Mouse (Mus musculus) neural tube, embryonic 11.5 days (tissue): ENCODE results near the gene Snx5. TPM values are rescaled to one million over a fixed set of nuclear protein-coding genes. Genes with fewer than 3 reads are reported as not detected.

Experiments used
- ATAC-seq: fragments of 200-750 bp; cut with Nextera tagmentation; 2 replicates; pipeline ENCODE4 v1.8.0; 2017; ENCODE audit warnings: moderate number of reproducible peaks, mild to moderate bottlenecking, moderate TSS enrichment, moderate library complexity; ENCODE audit not compliant: insufficient read depth, low FRiP score, low TSS enrichment
- DNase-seq: peaks from one replicate; pipeline ENCODE4 v3.0.0-alpha.2; 2015; ENCODE audit warnings: low spot score
- H3K27ac ChIP-seq: fragments of 300-500 bp; sonication (generic); 2 replicates; pipeline ENCODE4 v1.5.1; 2014; ENCODE audit warnings: low read depth, mild to moderate bottlenecking, low read length
- H3K27me3 ChIP-seq: fragments of 300-500 bp; sonication (generic); 2 replicates; pipeline ENCODE4 v1.6.1; 2014; ENCODE audit warnings: mild to moderate bottlenecking, low read length, mixed read lengths; ENCODE audit not compliant: control insufficient read depth, insufficient read depth
- H3K36me3 ChIP-seq: fragments of 300-500 bp; sonication (generic); 2 replicates; pipeline ENCODE4 v1.6.1; 2014; ENCODE audit warnings: mild to moderate bottlenecking, low read length, moderate library complexity, mixed read lengths; ENCODE audit not compliant: control insufficient read depth, insufficient read depth
- H3K4me1 ChIP-seq: fragments of 300-500 bp; sonication (generic); 2 replicates; pipeline ENCODE4 v1.6.1; 2014; ENCODE audit warnings: low read length, mixed read lengths; ENCODE audit not compliant: control insufficient read depth, insufficient read depth
- H3K4me2 ChIP-seq: fragments of 300-500 bp; sonication (generic); 2 replicates; pipeline ENCODE4 v1.6.1; 2014; ENCODE audit warnings: low read depth, mild to moderate bottlenecking, moderate library complexity
- H3K4me3 ChIP-seq: fragments of 300-500 bp; sonication (generic); 2 replicates; pipeline ENCODE4 v1.5.1; 2014; ENCODE audit warnings: low read depth, low read length
- H3K9ac ChIP-seq: fragments of 300-500 bp; sonication (generic); 2 replicates; pipeline ENCODE4 v1.6.1; 2014; ENCODE audit warnings: mild to moderate bottlenecking, low read length
- H3K9me3 ChIP-seq: fragments of 300-500 bp; sonication (generic); 2 replicates; pipeline ENCODE4 v1.6.1; 2016; ENCODE audit warnings: low read length; ENCODE audit not compliant: control insufficient read depth
- WGBS: fragments of 180-500 bp; shearing (Covaris S2); extraction: QIAGEN DNeasy Blood & Tissue Kit; methylation state at CpG from one replicate; pipeline ENCODE4 v1.1.7; 2014; 5-methylcytosine and 5-hydroxymethylcytosine counted together
- polyA plus RNA-seq: library from polyadenylated mRNA; unstranded; fragments of >200 nt; fragmentation: Nextera tagmentation; extraction: Ambion mirVana; gene quantifications from 2 replicates; pipeline ENCODE4 v1.2.1, GENCODE M21; 2014

The Snx5 gene
- polyA plus RNA-seq, 1 experiment from 2014 or later, result 94.0 TPM

GRCm38 (mm10) chr2:144269679-144270475 is 829 bp downstream of the Snx5 start:
- Histone ChIP-seq H3K27ac (peak overlapping the region; percentile 75), H3K9me3 (no peaks in the 10 kb centered on the region), H3K4me1 (peaks cover 11% of the 10 kb centered on the region; the same call in 1 of the 2 replicates), H3K4me3 (peak overlapping the region; percentile 92), H3K4me2 (peak overlapping the region; percentile 76), H3K27me3 (no peaks in the 10 kb centered on the region), H3K36me3 (no peaks in the 10 kb centered on the region), H3K9ac (peak overlapping the region; percentile 98)
- under 1% methylated on average over 30 of the region's 33 CpGs for WGBS
- DNase-seq (no peak), ATAC-seq (no peak)

GRCm38 (mm10) chr2:144269306-144269650 is 1.4 kb downstream of the Snx5 start:
- peak overlapping the region; percentile 76 for H3K4me2 ChIP-seq
- H3K27ac ChIP-seq, result no peak overlapping the region
- H3K4me3 ChIP-seq, result peak overlapping the region; percentile 92
- no peaks in the 10 kb centered on the region for H3K36me3 ChIP-seq
- no peaks in the 10 kb centered on the region for H3K27me3 ChIP-seq
- H3K4me1 ChIP-seq, result peaks cover 11% of the 10 kb centered on the region; the same call in 1 of the 2 replicates
- H3K9ac ChIP-seq, result peak overlapping the region; percentile 98
- WGBS, result under 1% methylated on average over 11 of the region's 11 CpGs
- ATAC-seq (no peak), DNase-seq (no peak)
- no peaks in the 10 kb centered on the region for H3K9me3 ChIP-seq

GRCm38 (mm10) chr2:144268446-144269305 is 2.0 kb downstream of the Snx5 start:
- H3K27ac ChIP-seq, result no peak overlapping the region
- H3K36me3 ChIP-seq, result no peaks in the 10 kb centered on the region
- H3K4me2 ChIP-seq, result peak overlapping the region; percentile 76
- DNase-seq (no peak), ATAC-seq (no peak)
- H3K4me1 ChIP-seq, result peaks cover 11% of the 10 kb centered on the region; the same call in 1 of the 2 replicates
- 8% methylated on average over 6 of the region's 6 CpGs for WGBS
- peak overlapping the region; percentile 98 for H3K9ac ChIP-seq
- peak overlapping the region; percentile 92 for H3K4me3 ChIP-seq
- no peaks in the 10 kb centered on the region for H3K9me3 ChIP-seq
- H3K27me3 ChIP-seq, result no peaks in the 10 kb centered on the region

GRCm38 (mm10) chr2:144267731-144268015 is 3.0 kb downstream of the Snx5 start:
- DNase-seq (no peak), ATAC-seq (no peak)
- no peak overlapping the region for H3K27ac ChIP-seq
- H3K4me3 ChIP-seq, result 0 out of 2 replicates have a peak overlapping the region, but pooled peaks have one; percentile 92
- H3K9ac ChIP-seq, result no peak overlapping the region
- H3K27me3 ChIP-seq, result no peaks in the 10 kb centered on the region
- peaks cover 11% of the 10 kb centered on the region; the same call in 1 of the 2 replicates for H3K4me1 ChIP-seq
- H3K4me2 ChIP-seq, result peak overlapping the region; percentile 16; the same call in 1 of the 2 replicates
- no peaks in the 10 kb centered on the region for H3K36me3 ChIP-seq
- H3K9me3 ChIP-seq, result no peaks in the 10 kb centered on the region
- 45% methylated on average over 1 of the region's 1 CpGs for WGBS

- 54% methylated on average over 5 of the region's 5 CpGs for WGBS
- Histone ChIP-seq H3K27ac (no peak overlapping the region), H3K4me1 (peaks cover 11% of the 10 kb centered on the region; the same call in 1 of the 2 replicates), H3K9ac (no peak overlapping the region), H3K9me3 (no peaks in the 10 kb centered on the region), H3K4me2 (peak overlapping the region; percentile 16; the same call in 1 of the 2 replicates), H3K4me3 (no peak overlapping the region), H3K27me3 (no peaks in the 10 kb centered on the region), H3K36me3 (no peaks in the 10 kb centered on the region)
- DNase-seq, result no peak
- ATAC-seq, result no peak
Observed at GRCm38 (mm10) chr2:144267004-144267730, 3.5 kb downstream of the Snx5 start.

- 61% methylated on average over 4 of the region's 4 CpGs for WGBS
- Histone ChIP-seq H3K9me3 (no peaks in the 10 kb centered on the region), H3K4me1 (peaks cover 11% of the 10 kb centered on the region; the same call in 1 of the 2 replicates), H3K27me3 (no peaks in the 10 kb centered on the region), H3K36me3 (no peaks in the 10 kb centered on the region), H3K27ac (no peak overlapping the region), H3K9ac (no peak overlapping the region), H3K4me3 (no peak overlapping the region), H3K4me2 (no peak overlapping the region)
- ATAC-seq (no peak), DNase-seq (no peak)
Observed at GRCm38 (mm10) chr2:144265916-144266683, 4.6 kb downstream of the Snx5 start.

GRCm38 (mm10) chr2:144265120-144265488 is 5.6 kb downstream of the Snx5 start:
- Histone ChIP-seq H3K36me3 (no peaks in the 10 kb centered on the region), H3K4me2 (no peak overlapping the region), H3K4me3 (no peak overlapping the region), H3K9ac (no peak overlapping the region), H3K27me3 (no peaks in the 10 kb centered on the region), H3K27ac (no peak overlapping the region), H3K4me1 (peaks cover 11% of the 10 kb centered on the region; the same call in 1 of the 2 replicates), H3K9me3 (no peaks in the 10 kb centered on the region)
- ATAC-seq (no peak), DNase-seq (no peak)
- whole genome bisulfite sequencing, result 84% methylated on average over 3 of the region's 3 CpGs
